Mouse (Mus musculus) heart, embryonic 14.5 days (tissue): Measurements from ENCODE around the gene Atp2c2. TPM values are rescaled to one million over a fixed set of nuclear protein-coding genes. Genes with fewer than 3 reads are reported as not detected.

Experiments
- ATAC-seq: fragments of 200-750 bp; cut with Nextera tagmentation; 2 replicates; pipeline ENCODE4 v1.8.0; 2017; ENCODE audit warnings: low read depth, moderate TSS enrichment; ENCODE audit not compliant: insufficient number of reproducible peaks, insufficient read depth, low FRiP score
- H3K27ac ChIP-seq, 2 experiments: fragments of 200-500 bp in 1 of 2; fragments of 300-500 bp in 1 of 2; sonication (generic) in 1 of 2; replicated peaks in 1 of 2; 2 replicates each; pipeline ENCODE4 v1.5.1; 2012 to 2014; ENCODE audit warnings: low read depth in 2 of 2, low read length in 2 of 2, control low read depth in 1 of 2, mild to moderate bottlenecking in 1 of 2, mixed read lengths in 1 of 2; ENCODE audit not compliant: control insufficient read depth in 1 of 2, insufficient read depth in 1 of 2
- H3K27me3 ChIP-seq: fragments of 300-500 bp; sonication (generic); 2 replicates; pipeline ENCODE4 v1.6.1; 2014; ENCODE audit warnings: mild to moderate bottlenecking, low read length, control low read depth; ENCODE audit not compliant: control insufficient read depth, insufficient read depth
- H3K36me3 ChIP-seq: fragments of 300-500 bp; sonication (generic); 2 replicates; pipeline ENCODE4 v1.6.1; 2014; ENCODE audit warnings: mild to moderate bottlenecking, control low read depth, low read length, mixed read lengths; ENCODE audit not compliant: control insufficient read depth, insufficient read depth
- H3K4me1 ChIP-seq, 2 experiments: fragments of 200-500 bp in 1 of 2; fragments of 300-500 bp in 1 of 2; sonication (generic) in 1 of 2; 2 replicates each; pipeline ENCODE4 v1.6.1; 2012 to 2014; ENCODE audit warnings: low read length in 2 of 2, control low read depth in 1 of 2, mixed read lengths in 1 of 2; ENCODE audit not compliant: control insufficient read depth in 2 of 2, insufficient read depth in 2 of 2
- H3K4me2 ChIP-seq: fragments of 300-500 bp; sonication (generic); 2 replicates; pipeline ENCODE4 v1.6.1; 2014; ENCODE audit warnings: mild to moderate bottlenecking, low read length
- H3K4me3 ChIP-seq, 2 experiments: fragments of 200-500 bp in 1 of 2; fragments of 300-500 bp in 1 of 2; sonication (generic) in 1 of 2; 2 replicates each; pipeline ENCODE4 v1.5.1; 2012 to 2014; ENCODE audit warnings: low read length in 2 of 2, mild to moderate bottlenecking in 2 of 2, control low read depth in 1 of 2, low read depth in 1 of 2, moderate library complexity in 1 of 2; ENCODE audit not compliant: control insufficient read depth in 1 of 2, insufficient read depth in 1 of 2
- H3K9ac ChIP-seq: fragments of 300-500 bp; sonication (generic); 2 replicates; pipeline ENCODE4 v1.6.1; 2014; ENCODE audit warnings: mild to moderate bottlenecking, low read length
- H3K9me3 ChIP-seq: fragments of 300-500 bp; sonication (generic); 2 replicates; pipeline ENCODE4 v1.6.1; 2016; ENCODE audit warnings: low read length, control low read depth; ENCODE audit not compliant: control insufficient read depth
- WGBS: fragments of 180-500 bp; shearing (Covaris S2); extraction: QIAGEN DNeasy Blood & Tissue Kit; methylation state at CpG from one replicate; pipeline ENCODE4 v1.1.7; 2014; 5-methylcytosine and 5-hydroxymethylcytosine counted together
- polyA plus RNA-seq: library from polyadenylated mRNA; unstranded; fragments of >200 nt; fragmentation: Nextera tagmentation; extraction: Ambion mirVana; gene quantifications from 2 replicates; pipeline ENCODE4 v1.2.1, GENCODE M21; 2014

Gene Atp2c2
- polyA plus RNA-seq, 1 experiment from 2014 or later: 0.43 TPM

GRCm38 (mm10) chr8:119666219-119666951 lies 33.4 kb upstream of the Atp2c2 start, which contains the start of gene Wfdc1:
Wfdc1 (plus strand) TSS chr8:119666365.
- H3K4me2 ChIP-seq: peak within 1 kb of the TSS; percentile 45
- H3K27ac ChIP-seq: no peak within 1 kb of the TSS
- H3K27me3 ChIP-seq: no peaks in the 10 kb centered on the region
- no peak for ATAC-seq
- no peaks in the 10 kb centered on the region for H3K9me3 ChIP-seq
- H3K9ac ChIP-seq: peak within 1 kb of the TSS; percentile 54; the same call in 1 of the 2 replicates
- H3K4me1 ChIP-seq: peaks cover 25 to 36% of the 10 kb centered on the region in 2 experiments
- no peaks in the 10 kb centered on the region for H3K36me3 ChIP-seq
- 14% methylated on average over 14 of the region's 14 CpGs for WGBS
- H3K4me3 ChIP-seq: 0 out of 4 replicates have a peak within 1 kb of the TSS, but pooled peaks of 1 of the 2 experiments have one; percentile 2

DNA sequence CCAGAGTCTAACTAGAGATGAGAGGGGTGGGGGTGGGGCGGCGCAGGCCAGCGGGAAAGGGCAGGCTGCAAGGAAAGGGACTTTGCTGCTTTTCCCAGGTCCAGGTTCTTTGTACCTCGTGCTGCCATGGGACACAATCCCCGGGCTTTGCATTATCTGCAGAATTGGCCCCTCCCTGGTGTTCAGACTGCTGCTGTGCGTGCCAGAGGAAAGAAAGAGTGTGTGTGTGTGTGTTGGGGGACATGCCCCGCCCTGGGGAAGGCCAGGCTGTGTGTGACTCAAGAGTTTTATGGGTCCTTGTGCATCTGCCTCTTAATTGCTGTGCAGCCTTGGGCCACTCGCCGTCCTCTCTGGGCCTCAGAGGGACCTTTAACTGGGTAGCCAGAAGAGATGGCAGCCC lies 31.4 kb upstream of the Atp2c2 start:
- 63% methylated on average over 9 of the region's 9 CpGs for WGBS
- no peaks in the 10 kb centered on the region for H3K9me3 ChIP-seq
- no peak overlapping the region for H3K4me3 ChIP-seq
- H3K4me2 ChIP-seq: no peak overlapping the region
- H3K36me3 ChIP-seq: no peaks in the 10 kb centered on the region
- H3K4me1 ChIP-seq: peaks cover 24 to 34% of the 10 kb centered on the region in 2 experiments
- no peaks in the 10 kb centered on the region for H3K27me3 ChIP-seq
- H3K27ac ChIP-seq: no peak overlapping the region
- no peak for ATAC-seq
- no peak overlapping the region for H3K9ac ChIP-seq

DNA sequence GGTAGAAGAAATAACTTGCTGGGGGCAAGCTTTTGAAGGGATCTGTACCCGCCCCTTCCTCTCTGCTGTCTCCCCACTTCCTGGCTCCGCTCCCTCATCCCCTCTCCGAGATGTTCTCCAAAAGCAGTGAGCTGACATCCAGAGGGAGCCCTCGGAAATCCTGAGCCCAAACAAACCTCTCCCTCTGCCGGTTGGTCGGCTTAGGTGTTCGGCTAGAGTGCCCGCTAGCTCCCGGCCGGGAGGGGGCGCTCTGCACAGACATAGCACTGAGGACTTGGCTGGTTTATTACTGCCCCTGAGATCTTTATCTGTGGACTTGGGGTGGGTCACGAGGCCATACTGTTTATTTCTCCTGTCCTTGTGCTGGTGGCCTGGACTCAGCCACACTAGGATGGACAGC lies 30.5 kb upstream of the Atp2c2 start:
- Histone ChIP-seq H3K9ac (no peak overlapping the region), H3K4me2 (no peak overlapping the region), H3K4me3 (no peak overlapping the region), H3K36me3 (no peaks in the 10 kb centered on the region), H3K9me3 (no peaks in the 10 kb centered on the region), H3K27ac (no peak overlapping the region), H3K27me3 (no peaks in the 10 kb centered on the region), H3K4me1 (peaks cover 24 to 34% of the 10 kb centered on the region in 2 experiments)
- no peak for ATAC-seq
- WGBS: 59% methylated on average over 12 of the region's 12 CpGs

- ATAC-seq: peak; percentile 74
- peak overlapping the region; percentile 71 for H3K9ac ChIP-seq
- no peaks in the 10 kb centered on the region for H3K36me3 ChIP-seq
- peak overlapping the region; percentile 91 to 94 for H3K27ac ChIP-seq
- 3% methylated on average over 15 of the region's 16 CpGs for WGBS
- H3K27me3 ChIP-seq: no peaks in the 10 kb centered on the region
- H3K4me1 ChIP-seq: peaks cover 21 to 27% of the 10 kb centered on the region in 2 experiments
- H3K4me3 ChIP-seq: peak overlapping the region; percentile 1 to 23; a peak in 2 of 4 replicates
- H3K9me3 ChIP-seq: no peaks in the 10 kb centered on the region
- H3K4me2 ChIP-seq: peak overlapping the region; percentile 62
Observed at GRCm38 (mm10) chr8:119670419-119671091, 29.3 kb upstream of the Atp2c2 start.

GRCm38 (mm10) chr8:119673976-119674555 lies 25.7 kb upstream of the Atp2c2 start:
- no peaks in the 10 kb centered on the region for H3K36me3 ChIP-seq
- no peak overlapping the region for H3K4me2 ChIP-seq
- H3K9ac ChIP-seq: no peak overlapping the region
- H3K27me3 ChIP-seq: no peaks in the 10 kb centered on the region
- H3K4me3 ChIP-seq: no peak overlapping the region
- H3K27ac ChIP-seq: no peak overlapping the region
- no peak for ATAC-seq
- no peaks in the 10 kb centered on the region for H3K9me3 ChIP-seq
- 78% methylated on average over 10 of the region's 11 CpGs for WGBS
- H3K4me1 ChIP-seq: peaks cover 16 to 20% of the 10 kb centered on the region in 2 experiments

GRCm38 (mm10) chr8:119675457-119675856 lies 24.4 kb upstream of the Atp2c2 start:
- Histone ChIP-seq H3K27me3 (no peaks in the 10 kb centered on the region), H3K9ac (no peak overlapping the region), H3K4me1 (peaks cover 13 to 14% of the 10 kb centered on the region in 2 experiments), H3K36me3 (no peaks in the 10 kb centered on the region), H3K4me3 (no peak overlapping the region), H3K9me3 (no peaks in the 10 kb centered on the region), H3K4me2 (no peak overlapping the region), H3K27ac (no peak overlapping the region)
- no peak for ATAC-seq
- 85% methylated on average over 5 of the region's 5 CpGs for WGBS

DNA sequence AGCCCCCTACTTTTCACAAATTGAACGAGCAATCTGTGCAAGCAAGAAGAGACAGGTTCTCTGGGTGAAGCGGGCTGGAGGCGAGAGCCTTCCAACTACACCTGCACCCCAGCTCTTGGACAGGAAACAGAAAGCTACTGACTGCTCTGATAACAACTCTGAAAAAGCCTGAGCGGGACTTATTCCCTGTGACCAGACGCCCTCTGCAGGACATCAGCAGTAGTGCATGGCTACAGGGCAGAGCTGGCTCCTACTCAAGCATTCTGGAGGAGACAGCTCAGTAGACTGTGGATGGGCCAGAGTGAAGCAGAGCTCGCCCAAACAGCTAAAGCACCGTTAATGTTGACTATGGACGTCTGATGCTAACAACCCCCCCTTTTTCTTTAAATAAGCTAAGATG lies 23.4 kb upstream of the Atp2c2 start:
- WGBS: 14% methylated on average over 8 of the region's 8 CpGs
- H3K27me3 ChIP-seq: no peaks in the 10 kb centered on the region
- H3K4me3 ChIP-seq: no peak overlapping the region
- H3K36me3 ChIP-seq: no peaks in the 10 kb centered on the region
- no peaks in the 10 kb centered on the region for H3K9me3 ChIP-seq
- no peak for ATAC-seq
- H3K9ac ChIP-seq: no peak overlapping the region
- H3K27ac ChIP-seq: no peak overlapping the region
- no peak overlapping the region for H3K4me2 ChIP-seq
- peaks cover 5% of the 10 kb centered on the region in 2 experiments; a peak in 1 of 4 replicates for H3K4me1 ChIP-seq
